Mouse (Mus musculus): ENCODE measurements around the gene Hist1h2bl.

Gene Hist1h2bl

GRCm38 (mm10) chr13:21715864-21716539, at the start of gene Hist1h2bl, which contains the start of gene Hist1h2ai:
Gene Hist1h2bl (minus strand): TSS chr13:21716143.
Gene Hist1h2ai (plus strand): TSS chr13:21716422.
- CTCF ChIA-PET, result interaction anchor here (0.6 kb wide), 1 partner anchor 328 kb away, joined by 3 read pairs; no protein-coding TSS in a partner anchor

- CTCF ChIA-PET, result interaction anchor here (0.7 kb wide), 1 partner anchor 28 kb away, joined by 3 read pairs; no protein-coding TSS in a partner anchor
Measured at GRCm38 (mm10) chr13:21755707-21756106, 39.8 kb upstream of the Hist1h2bl start.

GRCm38 (mm10) chr13:21754294-21755001, 38.5 kb upstream of the Hist1h2bl start:
- CTCF ChIA-PET, result interaction anchor here (0.6 kb wide), 1 partner anchor 24 kb away, joined by 3 read pairs; no protein-coding TSS in a partner anchor

GRCm38 (mm10) chr13:21753524-21754285, 37.8 kb upstream of the Hist1h2bl start, which contains the start of the genes Hist1h2ak and Hist1h2bn:
Gene Hist1h2ak (minus strand): TSS chr13:21753827.
Gene Hist1h2bn (plus strand): TSS chr13:21754123.
- CTCF ChIA-PET, result interaction anchor here (0.6 kb wide), 2 partner anchors 25 kb away, joined by 3 read pairs; no protein-coding TSS in a partner anchor

GRCm38 (mm10) chr13:21753051-21753523, 37.1 kb upstream of the Hist1h2bl start:
- CTCF ChIA-PET, result interaction anchor here (0.6 kb wide), 1 partner anchor 26 kb away, joined by 3 read pairs; no protein-coding TSS in a partner anchor

GRCm38 (mm10) chr13:21752356-21752755, 36.4 kb upstream of the Hist1h2bl start:
- CTCF ChIA-PET, result no interaction called here

- CTCF ChIA-PET, result no interaction called here
Measured at GRCm38 (mm10) chr13:21751827-21752226, 35.9 kb upstream of the Hist1h2bl start.

GRCm38 (mm10) chr13:21751417-21751816, 35.5 kb upstream of the Hist1h2bl start:
- CTCF ChIA-PET, result no interaction called here

GRCm38 (mm10) chr13:21750159-21751017, 34.4 kb upstream of the Hist1h2bl start, which contains the start of gene Hist1h4k:
Gene Hist1h4k (minus strand): TSS chr13:21750505.
- CTCF ChIA-PET, result interaction anchor here (0.6 to 1.7 kb wide), 7 partner anchors 11 to 350 kb away, joined by 3 to 8 read pairs (median 4); partner anchors contain the start of gene Hist1h4j

GRCm38 (mm10) chr13:21749387-21750158, 33.6 kb upstream of the Hist1h2bl start:
- CTCF ChIA-PET, result interaction anchor here (0.6 to 1.7 kb wide), 7 partner anchors 10 to 349 kb away, joined by 3 to 8 read pairs (median 4); partner anchors contain the start of gene Hist1h4j

GRCm38 (mm10) chr13:21745006-21745405, 29.1 kb upstream of the Hist1h2bl start:
- CTCF ChIA-PET, result no interaction called here

- CTCF ChIA-PET, result interaction anchor here (1.0 kb wide), 1 partner anchor 14 kb away, joined by 4 read pairs; no protein-coding TSS in a partner anchor
Measured at GRCm38 (mm10) chr13:21734906-21735767, 19.2 kb upstream of the Hist1h2bl start, which contains the start of gene Hist1h4j. Gene Hist1h4j (plus strand): TSS chr13:21735064.

GRCm38 (mm10) chr13:21734010-21734905, 18.3 kb upstream of the Hist1h2bl start:
- CTCF ChIA-PET, result interaction anchor here (0.7 kb wide), 1 partner anchor 532 kb away, joined by 3 read pairs; no protein-coding TSS in a partner anchor

GRCm38 (mm10) chr13:21733466-21733865, 17.5 kb upstream of the Hist1h2bl start:
- CTCF ChIA-PET, result interaction anchor here (0.7 kb wide), 1 partner anchor 532 kb away, joined by 3 read pairs; no protein-coding TSS in a partner anchor

GRCm38 (mm10) chr13:21729544-21729943, 13.6 kb upstream of the Hist1h2bl start:
- CTCF ChIA-PET, result no interaction called here

GRCm38 (mm10) chr13:21727948-21728572, 12.1 kb upstream of the Hist1h2bl start:
- CTCF ChIA-PET, result interaction anchor here (1.0 kb wide), 1 partner anchor 9 kb away, joined by 4 read pairs; no protein-coding TSS in a partner anchor
